Mouse (Mus musculus): Measurements from ENCODE around the gene Gprc5b.

GRCm38 (mm10) chr7:118954968-118955367, 40.0 kb downstream of the Gprc5b start:
- TF ChIP-seq CTCF (IDR thresholded peaks at IDR 0.05; ENCODE audit: low read depth) (no peak), EP300 (optimal IDR thresholded peaks at IDR 0.05) (no peak)

All from stomach, postnatal 0 days (tissue).